Mouse (Mus musculus) heart, adult 18-20 months (tissue): ENCODE measurements around the gene Tspan12. TPM values are rescaled to one million over a fixed set of nuclear protein-coding genes. Genes with fewer than 3 reads are reported as not detected.
A peak's percentile ranks its signal among the peaks of the same experiment; 100 is the strongest.
"Not testable (repeated sequence)": the region's sequence is repeated elsewhere in the genome, so short reads cannot be mapped to it uniquely, and the experiment has no call there.

Experiments used
- DNase-seq, 2 experiments: peaks; one replicate each; pipeline ENCODE4 v3.0.0; 2021 to 2022; ENCODE audit warnings: mixed read lengths in 1 of 2
- long read RNA-seq, 2 experiments: library from polyadenylated mRNA; stranded (forward); transcript quantifications; one replicate each; pipeline ENCODE4 v2.0.0; 2021
- total RNA-seq, 2 experiments: library from RNA; stranded (reverse); gene quantifications; 2 replicates each; pipeline ENCODE4 v1.2.3; 2021

Tspan12 gene
- 10 to 100 TPM; 75.8 to 82.4 TPM for total RNA-seq
- long read RNA-seq, experiment 1, partial matches to known transcripts = 60 of 71 reads
- long read RNA-seq, experiment 1, other reads (novel, unspliced or antisense) = 10 of 71 reads
- long read RNA-seq, experiment 2, partial matches to known transcripts = 37 of 42 reads
- long read RNA-seq, experiment 2, other reads (novel, unspliced or antisense) = 5 of 42 reads

DNA sequence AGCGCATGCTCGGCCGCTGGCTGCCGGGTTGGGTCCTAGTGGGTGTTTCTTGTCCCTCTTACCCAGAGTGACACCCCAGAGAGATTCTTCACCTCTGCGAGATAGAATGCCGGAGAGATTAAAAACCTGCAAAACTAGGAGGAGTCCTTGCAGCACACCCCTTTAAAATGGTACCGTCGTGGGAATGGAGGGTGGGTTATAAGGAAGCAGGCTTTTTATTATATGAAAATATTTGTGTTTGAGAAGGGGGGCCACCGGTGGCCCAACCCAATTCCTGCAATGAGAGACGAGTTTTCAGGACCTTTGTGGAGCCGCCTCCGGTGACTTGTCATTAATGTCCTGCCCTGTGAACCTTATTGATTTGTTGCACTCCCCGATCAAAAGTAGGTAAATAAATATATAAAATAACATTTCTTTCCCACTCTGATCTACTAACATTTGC, at the start of gene Tspan12:
Tspan12 (minus strand) TSS at position 172 of the 442 bp plus-strand sequence.
- DNase-seq = peak in 1 of 2 experiments; percentile 88

DNA sequence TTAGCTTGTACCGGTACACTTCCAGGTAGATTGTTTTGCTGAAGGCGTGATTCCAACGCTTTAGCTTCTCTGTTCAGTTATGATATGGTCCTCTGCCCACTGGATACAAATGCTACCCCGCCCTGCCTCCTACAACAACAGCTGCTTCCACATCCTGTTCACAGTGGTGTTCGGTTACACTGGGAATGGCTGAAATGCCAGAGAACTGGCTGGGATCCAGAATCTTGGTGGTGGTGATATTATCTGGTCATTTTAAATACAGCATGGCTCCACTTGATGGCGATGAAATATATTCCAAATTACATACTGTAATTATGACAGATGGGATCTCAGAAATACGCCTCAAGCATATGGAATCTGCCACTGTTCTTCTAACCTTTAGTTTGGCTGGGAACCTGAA, 42.1 kb upstream of the Tspan12 start:
- DNase-seq = peak; percentile 44 to 54

- DNase-seq = no peak
These were observed 36.8 kb upstream of the Tspan12 start for GRCm38 (mm10) chr6:21889101-21889500.

DNA sequence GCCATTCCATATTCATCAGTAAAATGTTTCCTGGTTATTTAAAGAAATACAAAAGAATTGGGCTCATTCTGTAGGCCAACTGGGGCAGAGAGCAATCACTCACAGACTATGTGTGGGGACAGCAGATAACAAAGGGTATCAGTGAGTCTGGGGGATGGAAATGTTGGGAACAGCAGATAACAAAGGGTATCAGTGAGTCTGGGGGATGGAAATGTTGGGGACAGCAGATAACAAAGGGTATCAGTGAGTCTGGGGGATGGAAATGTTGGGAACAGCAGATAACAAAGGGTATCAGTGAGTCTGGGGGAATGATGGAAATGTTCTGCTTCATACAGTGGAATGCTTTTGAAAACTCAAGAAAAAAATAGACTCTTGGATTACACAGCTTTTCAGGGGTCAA, 35.7 kb upstream of the Tspan12 start:
- not testable (repeated sequence) for DNase-seq

DNA sequence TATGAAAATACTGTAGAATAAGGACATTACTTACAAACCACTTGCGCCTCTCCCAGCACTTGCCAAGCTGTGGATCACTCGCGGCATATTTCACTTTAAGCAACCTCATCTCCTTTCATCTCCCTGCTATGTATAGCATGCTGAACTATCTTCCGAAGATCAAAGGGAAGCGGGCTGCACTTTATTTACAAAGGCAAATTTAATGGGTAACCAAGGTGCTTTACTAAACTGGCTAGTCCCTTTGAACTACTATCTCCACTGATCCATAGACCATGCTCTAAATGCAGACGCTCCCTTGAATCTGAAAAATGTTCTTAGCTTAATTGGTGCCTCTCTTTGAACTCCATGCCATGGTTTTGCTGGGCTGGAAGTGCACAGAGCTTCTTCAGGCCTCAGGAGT, 27.2 kb upstream of the Tspan12 start:
- no peak for DNase-seq

- DNase-seq = no peak
These were observed 15.0 kb upstream of the Tspan12 start for GRCm38 (mm10) chr6:21867310-21867709.

DNA sequence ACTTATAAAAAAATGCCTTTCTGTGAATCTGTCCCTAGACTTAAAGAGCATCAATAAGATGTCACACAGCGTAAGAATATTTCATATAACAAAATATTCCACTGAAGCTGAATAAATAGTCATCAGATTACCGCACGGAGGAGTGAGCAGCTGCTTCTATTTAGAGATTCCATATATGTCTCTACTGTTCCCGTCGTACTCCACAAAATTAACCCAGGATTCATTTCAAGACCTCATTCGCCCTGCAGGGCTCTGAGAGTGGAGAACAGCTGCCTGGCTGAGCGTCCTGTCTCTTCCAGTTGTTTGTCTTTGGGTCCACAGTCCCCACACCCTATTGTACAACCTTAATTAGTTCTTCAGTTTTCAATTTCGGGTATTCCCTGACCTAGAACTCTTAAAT, 11.9 kb upstream of the Tspan12 start:
- no peak for DNase-seq

GRCm38 (mm10) chr6:21863561-21863960, 11.2 kb upstream of the Tspan12 start:
- no peak for DNase-seq

DNA sequence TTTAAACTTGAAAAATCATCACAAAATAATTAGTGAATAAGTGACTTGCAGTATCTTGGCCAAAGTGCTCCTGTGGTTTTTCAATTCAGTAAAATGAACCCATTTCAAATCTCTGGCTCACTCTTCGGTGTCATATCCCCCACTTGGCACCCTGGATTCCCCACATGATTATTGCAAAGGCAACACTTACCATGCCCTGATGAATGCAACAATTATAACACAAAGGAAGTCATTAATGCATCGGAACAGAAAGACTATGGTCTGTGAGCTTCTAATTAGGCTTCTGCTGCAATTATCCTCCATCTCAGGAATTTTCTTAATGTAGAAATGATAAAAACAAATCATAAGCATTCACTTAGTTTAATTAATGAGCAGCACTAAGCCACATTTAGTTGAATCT, 9.0 kb upstream of the Tspan12 start:
- DNase-seq = no peak

DNA sequence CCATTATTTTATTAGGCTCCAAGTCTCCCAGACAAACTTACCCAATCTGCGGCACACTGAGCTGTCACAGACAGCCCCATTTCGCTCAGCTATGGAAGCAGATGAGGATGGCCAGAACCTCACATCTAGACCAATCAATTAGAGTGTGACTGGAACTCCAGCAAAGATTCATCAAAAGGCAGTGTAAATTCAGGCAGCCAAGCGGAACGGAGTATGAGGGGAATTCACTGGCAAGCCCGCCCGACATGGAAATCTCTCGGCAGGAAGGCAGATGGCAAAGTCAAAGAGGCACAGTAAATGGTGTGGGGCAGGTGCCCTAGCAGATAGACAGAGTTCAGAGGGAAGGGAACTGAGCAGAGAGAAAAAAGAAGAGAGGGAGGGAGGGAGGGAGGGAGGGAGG, 5.5 kb upstream of the Tspan12 start:
- DNase-seq = no peak

GRCm38 (mm10) chr6:21855921-21856320, 3.6 kb upstream of the Tspan12 start:
- peak; percentile 43 to 57 for DNase-seq

GRCm38 (mm10) chr6:21853342-21853741, 1.0 kb upstream of the Tspan12 start:
- no peak for DNase-seq

DNA sequence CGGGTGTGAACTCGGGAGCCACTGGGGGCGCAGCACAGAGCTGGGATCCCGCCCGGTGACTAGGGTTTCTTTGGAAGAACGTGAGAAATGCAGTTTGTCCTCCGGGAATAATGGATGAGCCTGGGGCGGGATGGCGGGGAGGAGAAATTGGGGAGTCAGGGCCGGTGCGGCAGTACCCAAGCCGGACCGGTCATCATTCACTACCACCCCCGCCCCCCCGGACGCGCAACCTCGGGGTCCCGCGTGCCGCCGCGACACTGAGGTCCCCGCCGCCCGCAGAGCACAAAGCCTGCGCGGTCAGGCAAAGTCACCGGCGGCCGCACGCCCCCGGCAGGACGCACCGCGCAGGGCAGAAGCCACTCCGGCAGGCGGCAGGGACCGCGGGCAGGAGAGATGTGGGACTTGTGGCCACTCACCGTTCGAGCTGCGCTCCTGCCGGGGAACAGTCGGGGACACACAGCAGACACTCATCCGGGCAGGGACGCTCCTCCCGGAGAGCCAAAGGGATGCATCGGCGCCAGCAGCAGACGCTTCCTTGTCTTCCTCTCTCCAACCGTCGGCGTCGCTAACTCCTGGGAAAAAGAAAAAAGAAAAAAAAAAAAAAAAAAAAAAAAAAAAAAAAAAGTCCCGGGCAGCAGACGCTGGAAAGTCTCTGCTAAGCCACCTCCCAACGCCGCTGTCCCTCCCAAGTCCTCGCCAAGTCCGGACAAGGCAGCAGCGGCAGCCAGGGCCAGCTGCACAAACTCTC, 545 bp downstream of the Tspan12 start:
- DNase-seq = peak; percentile 78 to 92

GRCm38 (mm10) chr6:21851346-21851595, 1.0 kb downstream of the Tspan12 start:
- DNase-seq = no peak

- peak; percentile 31 to 60 for DNase-seq
These were observed 1.6 kb downstream of the Tspan12 start for GRCm38 (mm10) chr6:21850526-21851345.

GRCm38 (mm10) chr6:21848808-21849207, 3.5 kb downstream of the Tspan12 start:
- DNase-seq = no peak

DNA sequence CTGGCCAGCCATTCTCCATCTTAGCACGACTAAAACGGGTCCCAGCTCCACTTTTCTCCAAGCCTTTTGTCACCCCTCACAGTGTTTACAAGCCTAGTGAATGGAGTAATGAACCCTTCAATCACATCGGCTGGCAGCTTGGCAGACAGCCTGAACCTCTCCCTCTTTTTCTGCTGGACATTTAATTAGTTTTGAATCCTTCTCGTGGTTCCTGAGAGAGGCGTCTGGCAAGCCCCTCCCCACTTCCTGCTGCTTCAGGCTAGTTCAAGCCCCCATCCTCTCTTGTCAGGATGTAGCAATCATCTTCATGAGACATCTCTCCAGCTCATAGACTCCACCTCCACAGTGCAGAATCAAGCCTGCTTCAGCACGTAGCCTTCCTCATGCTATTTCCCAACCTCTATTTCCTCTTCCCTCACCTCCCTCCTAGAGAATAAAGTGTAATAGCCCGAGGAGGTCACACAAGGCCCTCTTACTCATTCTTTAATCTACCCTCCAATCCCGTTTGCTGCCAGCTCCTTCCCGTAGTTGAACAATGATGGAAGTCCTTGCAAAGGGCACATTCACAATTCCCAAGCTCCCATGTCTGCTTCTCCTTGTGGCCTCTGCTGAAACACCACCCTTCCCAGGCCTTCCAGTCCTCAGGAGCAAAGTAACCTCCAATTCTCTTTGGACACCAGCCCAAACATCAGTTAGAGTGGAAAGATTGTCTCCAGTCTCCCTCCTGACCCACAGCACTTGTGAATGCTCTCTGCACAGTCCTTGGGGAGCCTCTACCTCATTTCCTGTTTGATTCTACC, 12.1 kb downstream of the Tspan12 start:
- peak; percentile 26 to 30 for DNase-seq

DNA sequence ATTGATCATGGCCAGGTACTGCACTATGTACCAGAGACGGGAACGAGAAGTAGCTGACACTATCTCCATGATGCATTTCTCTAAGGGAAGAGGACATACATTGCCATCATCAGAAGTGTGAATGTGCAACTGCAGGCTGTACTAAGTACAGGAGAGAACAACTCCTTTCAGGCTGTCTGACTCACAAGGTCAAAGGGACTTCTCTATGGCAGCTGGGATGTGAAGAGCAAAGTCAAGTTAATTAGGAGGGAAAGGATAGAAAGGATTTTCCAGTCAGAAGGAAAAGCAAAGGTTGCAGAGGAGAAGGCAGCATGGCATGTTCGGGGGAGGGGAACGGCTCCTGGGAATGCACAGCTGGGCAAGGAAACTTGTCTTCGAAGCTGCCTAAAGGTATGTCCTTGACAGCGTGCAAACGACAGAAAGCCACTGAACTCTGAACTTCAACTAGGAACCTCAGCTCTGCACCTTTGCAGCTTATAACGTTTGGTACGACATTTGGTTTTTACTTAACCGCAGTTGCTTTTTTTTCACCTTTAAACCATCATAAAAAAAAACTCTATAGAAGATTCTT, 13.0 kb downstream of the Tspan12 start:
- no peak for DNase-seq

DNA sequence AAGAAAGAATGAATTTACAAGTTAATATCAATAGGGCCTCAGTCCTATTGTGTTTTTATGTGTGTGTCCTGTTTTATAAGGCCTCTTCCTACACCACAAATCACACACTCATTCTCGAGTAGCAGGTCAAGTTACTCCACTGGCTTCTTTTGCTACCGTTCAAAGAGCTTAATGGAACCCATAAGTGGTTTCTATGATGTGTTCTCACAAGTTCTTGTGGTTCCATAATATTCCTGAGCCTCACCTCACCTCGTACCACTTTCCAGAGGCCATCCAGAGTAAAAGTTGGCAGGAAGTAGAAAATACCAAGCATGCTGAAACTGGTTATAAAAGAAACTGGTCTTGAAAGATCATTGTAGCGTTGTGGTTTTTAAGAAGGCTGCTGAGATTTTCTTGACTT, 18.8 kb downstream of the Tspan12 start:
- no peak for DNase-seq

DNA sequence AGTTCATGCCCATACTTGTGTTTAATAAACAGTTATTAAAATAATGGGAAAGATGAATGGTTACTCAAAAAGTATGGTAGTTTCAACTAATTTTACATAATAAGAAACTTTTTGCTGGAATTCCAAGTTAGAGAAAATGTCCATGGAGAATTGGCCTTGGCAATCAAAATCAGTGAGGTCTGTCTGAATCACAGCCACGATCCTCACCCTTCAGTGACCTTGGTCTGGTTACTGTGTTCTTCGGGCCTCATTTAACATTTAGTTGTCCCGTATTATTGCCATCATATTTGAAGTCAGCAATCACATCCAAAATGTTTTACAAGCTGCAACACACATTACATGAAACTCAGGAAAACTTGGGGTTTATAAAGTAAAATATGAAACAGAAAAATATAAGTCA, 20.4 kb downstream of the Tspan12 start:
- DNase-seq = peak in 1 of 2 experiments; percentile 36

DNA sequence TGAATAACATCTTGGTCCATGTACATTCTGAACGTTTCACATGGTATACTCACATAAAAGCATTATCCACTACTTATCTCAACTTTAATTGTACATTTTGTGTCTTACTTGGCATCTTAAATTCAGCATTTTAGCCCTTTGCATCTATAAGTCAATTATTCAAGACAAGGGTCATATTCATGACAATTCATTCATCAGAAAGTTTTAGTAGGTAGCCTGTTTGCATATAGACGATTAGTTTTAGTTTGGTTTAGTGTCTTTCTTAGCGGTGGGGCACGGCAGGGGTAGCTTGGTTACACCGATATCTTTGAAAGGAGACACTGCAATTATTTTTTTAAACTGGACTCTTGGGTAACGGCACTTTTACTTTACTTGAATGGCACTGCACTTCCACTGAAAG, 21.4 kb downstream of the Tspan12 start:
- DNase-seq = no peak

DNA sequence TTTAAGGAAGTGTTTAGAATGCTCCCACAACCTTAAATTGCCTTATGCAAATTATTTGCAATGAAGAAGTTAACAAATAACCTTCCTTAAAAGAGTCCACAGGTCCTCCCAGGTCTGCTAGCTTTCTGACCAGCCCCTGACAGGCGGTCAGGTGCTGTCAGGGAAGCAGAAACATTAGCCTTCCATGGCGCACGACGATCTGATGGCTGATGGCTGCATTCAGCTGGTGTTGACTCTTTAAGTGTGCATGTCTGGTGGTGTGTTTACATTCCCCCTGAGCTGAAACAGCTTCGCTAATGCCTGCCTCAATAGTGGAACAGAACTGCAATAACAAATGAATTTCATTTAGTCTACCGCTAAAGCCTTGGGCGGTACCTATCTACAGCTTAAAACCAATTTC, 22.4 kb downstream of the Tspan12 start:
- no peak for DNase-seq
